Mouse (Mus musculus) kidney, postnatal 25 days (tissue): ENCODE data around the gene Ptpn4.
A peak's percentile ranks its signal among the peaks of the same experiment; 100 is the strongest.

Experiments used
- DNase-seq, 2 experiments: peaks; one replicate each; pipeline ENCODE4 v3.0.0; 2021; ENCODE audit warnings: mixed read lengths in 2 of 2

The Ptpn4 gene

GRCm38 (mm10) chr1:119837035-119837751 lies at the start of gene Ptpn4:
Ptpn4 (minus strand) TSS chr1:119837613.
- DNase-seq = peak; percentile 99

- DNase-seq = peak in 1 of 2 experiments; percentile 18
Measured at GRCm38 (mm10) chr1:119886320-119886719, 48.9 kb upstream of the Ptpn4 start.

DNA sequence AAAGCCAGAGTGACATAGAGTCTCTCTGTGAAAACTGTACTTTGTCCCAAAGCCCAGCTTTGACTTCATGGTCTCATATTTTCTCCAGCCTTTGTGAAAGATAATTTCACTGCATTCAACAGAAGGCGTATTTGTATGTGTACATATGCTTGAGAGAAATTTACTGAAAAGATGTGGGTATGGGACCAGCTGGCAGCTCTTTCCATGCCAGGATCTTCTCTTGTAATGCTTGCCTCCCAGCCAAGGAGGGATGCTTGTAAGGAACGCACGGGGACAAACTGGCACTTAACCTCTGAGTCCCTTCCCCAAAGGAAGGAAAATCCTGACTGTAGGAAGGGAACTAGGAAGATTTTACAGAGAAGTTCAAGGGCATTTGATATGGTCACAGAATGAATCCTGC lies 46.9 kb upstream of the Ptpn4 start:
- no peak for DNase-seq

DNA sequence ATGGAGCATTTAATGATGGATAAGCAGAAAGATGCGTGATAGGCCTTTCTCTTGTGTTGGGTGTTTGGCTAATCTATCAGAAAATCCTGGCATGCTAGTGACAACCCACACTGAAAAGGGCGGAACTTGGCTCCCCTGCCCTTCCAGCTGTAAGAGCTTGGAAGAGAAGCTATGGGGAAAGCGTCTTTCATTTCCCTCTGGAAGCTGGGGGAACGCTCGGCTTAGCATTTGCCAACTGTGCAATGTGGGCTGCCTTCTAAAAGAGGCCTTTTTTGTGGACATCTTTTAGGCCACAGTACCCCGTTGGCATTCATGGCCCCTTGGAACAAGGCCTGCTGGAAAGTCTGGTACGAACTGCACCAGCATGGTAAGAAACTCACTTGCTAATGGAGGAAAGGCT lies 41.5 kb upstream of the Ptpn4 start:
- DNase-seq = no peak

DNA sequence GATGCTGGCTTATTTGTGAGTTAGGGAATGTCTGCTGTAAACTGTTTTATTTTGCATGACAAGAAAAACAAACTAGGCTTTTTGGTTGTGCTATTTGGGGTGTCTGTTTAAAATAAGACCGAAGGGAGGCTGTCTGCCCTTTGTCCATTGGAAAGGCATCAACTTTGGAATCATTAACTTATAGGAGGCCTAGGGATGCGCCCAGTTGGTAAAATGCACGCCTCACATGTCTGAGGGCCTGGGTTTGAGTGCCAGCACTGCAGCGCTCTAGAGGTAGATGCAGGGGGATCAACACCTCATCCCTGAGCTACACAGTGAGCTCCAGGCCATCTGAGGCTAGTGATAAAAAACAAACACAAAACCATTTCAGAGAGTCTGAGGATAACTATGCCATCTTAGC lies 40.1 kb upstream of the Ptpn4 start:
- DNase-seq = peak in 1 of 2 experiments; percentile 19

DNA sequence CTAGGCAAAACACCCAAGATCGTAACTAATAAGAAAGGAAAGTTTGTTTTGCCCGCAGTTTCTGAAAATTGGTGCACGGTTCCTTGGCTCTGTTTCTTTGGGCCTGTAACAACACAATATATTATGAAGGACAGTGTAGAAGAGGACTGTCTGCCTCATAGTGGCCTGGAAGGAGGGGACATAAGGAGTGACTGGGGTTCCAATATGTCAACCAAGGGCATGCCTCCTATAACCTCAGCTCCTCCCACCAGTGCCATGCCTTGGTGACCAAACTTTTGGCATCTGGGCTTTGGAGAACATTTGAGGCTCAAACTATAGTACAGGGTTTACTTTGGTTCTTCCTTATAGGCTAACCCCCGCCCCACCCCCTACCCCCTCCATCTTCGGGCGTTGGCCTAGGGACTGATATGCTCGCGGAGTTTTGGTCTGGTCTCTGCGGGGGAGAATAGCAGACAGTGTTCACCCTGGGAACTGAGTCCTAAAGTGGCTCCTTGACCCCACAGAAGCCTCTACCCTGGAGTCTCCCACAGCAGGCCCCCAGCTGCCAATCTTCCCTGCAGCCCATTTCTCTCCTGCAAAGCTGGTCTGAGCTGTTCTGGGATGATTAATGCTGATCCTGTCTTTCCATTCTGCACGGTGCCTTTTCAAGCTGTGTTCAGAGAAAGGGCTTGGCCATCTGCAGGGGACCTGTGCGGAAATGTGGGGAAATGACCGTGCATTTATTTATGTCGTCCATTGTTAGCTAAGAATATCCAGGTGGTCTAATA lies 31.2 kb upstream of the Ptpn4 start:
- no peak for DNase-seq

- no peak for DNase-seq
Measured at GRCm38 (mm10) chr1:119867300-119867699, 29.9 kb upstream of the Ptpn4 start.

DNA sequence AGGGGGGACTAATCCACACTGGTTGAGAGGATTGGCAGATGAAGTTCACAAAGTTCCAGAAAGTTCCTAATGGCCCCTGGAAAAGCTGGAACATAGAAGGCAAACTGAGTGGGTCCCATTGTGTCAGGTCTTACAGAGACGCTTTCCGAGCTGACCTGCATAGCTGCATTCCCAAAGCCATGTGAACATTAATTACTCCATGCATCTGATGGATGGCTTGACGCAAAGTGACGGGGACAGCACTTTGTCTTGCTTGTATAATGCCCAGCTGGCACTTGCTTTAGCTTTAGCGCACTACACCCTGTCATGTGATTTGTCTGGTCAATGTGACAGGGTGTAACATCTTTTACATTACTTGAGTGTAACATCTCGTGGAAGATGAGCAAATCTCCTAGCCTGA lies 27.9 kb upstream of the Ptpn4 start:
- no peak for DNase-seq

GRCm38 (mm10) chr1:119863507-119864296 lies 26.3 kb upstream of the Ptpn4 start:
- no peak for DNase-seq

DNA sequence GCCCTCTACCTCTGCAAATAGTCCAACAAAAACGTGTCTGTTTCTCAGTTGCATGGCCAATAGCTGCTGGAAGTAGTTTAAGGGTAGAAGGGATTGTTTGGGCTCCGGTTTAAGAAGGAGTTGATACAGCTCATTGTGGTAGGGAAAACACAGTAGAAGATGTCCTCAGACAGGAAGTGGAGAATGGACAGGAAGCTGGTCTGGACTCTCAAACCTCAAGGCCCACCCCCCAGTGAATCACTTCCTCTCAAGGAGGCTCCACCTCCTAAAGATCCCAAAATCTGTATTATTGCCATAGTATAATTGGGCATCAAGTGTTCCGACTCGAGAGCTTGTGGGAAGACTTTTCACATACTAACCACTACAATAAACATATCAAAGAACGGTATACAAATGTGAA lies 22.2 kb upstream of the Ptpn4 start:
- DNase-seq = no peak

DNA sequence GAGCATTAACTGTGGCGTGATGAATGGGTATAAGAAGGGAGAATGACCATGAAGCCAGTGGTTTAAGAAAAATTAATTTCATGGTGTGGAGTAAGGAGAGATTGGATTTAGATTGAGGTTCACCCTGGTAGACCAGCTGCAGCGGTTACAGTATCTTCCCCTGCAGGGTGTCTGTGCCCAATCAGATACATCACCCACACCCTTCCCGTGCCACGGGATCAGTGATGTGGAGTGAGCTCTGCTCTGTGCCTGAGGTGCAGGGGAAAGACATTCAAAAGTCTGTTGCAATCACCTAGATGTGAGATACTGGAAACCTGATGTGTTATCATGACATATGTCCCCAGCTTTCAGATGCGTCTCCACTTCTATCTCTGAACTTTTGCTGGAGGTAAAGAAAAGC lies 15.6 kb upstream of the Ptpn4 start:
- DNase-seq = no peak

GRCm38 (mm10) chr1:119852339-119852738 lies 14.9 kb upstream of the Ptpn4 start:
- DNase-seq = no peak

DNA sequence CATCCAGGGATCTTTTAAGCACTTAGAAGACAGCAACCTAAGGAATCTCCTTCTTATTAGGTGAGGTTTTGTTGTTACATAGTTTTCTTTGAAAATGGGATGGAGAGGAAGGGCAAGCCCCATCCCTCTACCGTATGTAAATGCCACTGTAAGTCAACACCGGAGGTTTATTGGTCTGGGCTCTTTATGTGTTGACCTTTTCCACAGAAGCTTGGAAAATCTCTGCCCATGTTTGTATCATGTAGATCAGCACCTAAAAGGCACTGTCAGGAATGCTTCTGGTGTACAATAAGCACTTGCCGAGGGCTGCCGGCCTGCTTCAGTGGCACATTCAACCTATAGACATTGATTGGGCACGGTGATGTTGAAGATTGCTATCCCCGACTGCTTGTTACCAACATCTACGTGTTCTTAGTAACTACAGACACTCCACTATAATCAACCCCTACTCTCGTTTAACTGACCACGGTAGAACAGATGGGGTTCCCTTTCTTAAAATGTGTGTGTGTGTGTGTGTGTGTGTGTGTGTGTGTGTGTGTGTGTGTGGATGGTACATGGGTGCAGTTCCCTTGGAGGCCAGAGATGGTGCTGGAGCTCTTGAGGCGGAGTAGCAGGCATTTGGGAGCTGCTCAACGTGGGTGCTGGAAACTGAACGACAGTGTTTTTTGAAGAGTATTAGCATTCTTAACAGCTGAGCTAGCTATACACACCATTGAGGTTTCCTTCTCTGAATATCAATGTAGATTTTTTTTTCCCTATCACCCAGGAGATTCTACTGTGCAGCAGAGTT lies 11.9 kb upstream of the Ptpn4 start:
- no peak for DNase-seq

DNA sequence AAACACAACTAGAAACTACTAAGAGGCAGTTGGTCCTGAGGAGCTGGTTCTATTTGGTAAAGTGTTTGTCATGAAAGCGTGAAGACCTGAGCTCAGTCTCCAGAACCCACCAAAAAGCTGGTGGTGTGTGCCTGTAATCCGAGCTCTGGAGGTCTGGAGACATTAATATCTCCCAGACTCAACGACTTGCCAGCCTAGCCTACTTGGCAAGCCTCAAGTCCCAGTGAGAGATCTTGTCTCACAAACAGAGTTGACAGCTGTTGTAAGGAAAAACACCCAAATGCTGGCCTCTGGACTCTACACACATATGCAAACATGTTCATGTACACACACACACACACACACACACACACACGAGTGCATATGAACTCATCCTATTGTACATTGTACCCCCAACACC lies 7.9 kb upstream of the Ptpn4 start:
- no peak for DNase-seq

DNA sequence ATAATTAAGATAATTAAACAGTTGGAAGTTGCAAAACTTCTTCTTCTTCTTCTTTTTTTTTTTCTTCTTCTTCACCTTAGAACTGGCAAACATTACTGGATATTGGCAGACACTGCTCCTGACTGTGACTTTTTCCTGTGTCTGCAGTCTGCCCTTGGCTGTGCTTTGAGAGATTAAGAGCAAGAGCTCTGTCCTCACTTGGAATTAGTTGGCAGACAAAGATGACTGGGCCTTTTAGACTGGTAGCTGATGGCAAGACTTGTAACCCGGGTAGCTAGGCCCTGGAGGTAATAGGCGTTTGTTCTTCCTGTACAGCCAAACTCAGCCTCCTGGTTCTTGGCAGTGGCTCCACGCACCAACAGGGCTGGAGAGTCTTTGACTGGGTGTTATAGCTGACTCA lies 5.7 kb upstream of the Ptpn4 start:
- no peak for DNase-seq

DNA sequence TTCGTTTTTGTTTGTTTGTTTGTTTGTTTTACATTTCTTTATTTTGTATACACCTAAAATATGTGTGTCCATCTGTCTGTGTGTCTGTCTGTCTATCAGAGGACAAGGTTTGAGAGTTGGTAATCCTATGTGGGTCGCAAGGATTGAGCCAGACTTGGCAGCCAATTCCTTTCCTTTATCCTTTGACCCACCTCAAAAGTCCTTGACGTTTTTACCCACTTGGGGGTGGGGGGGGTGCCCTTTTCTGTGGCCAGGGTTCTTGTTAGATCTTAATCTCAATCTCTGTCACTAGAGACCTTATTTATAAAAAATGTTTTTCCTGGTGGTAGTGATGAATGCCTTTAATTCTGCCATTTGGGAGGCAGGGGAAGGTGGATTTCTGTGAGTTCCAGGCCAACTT lies 828 bp upstream of the Ptpn4 start:
- DNase-seq = no peak

DNA sequence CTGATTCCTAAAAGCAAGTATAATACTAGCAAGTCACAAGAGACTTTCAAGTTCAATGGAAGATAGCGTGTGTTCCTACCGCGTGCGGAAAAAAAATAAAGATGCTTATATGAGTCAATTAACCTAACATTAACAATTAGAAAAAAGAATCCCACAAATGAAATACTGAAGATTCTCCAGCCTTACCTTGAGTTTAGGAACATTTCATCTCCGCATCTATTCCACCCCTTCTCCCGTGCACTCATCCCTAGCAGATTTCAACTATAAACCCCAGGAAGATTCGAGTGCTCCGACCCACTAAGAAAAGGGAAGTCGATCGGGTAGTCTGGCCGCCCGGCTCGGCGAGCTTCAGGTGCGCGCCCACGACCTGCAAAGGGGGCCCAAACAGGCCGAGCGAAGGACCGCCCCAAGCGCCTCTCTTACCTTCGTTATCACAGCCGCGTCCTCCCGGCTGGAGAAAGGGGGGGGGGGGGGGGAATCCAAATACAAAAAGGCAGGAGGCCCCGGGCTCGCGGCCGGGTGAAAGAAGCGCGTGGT lies 866 bp downstream of the Ptpn4 start:
- peak; percentile 29 to 67 for DNase-seq

- no peak for DNase-seq
Measured at GRCm38 (mm10) chr1:119835726-119836478, 1.5 kb downstream of the Ptpn4 start.

DNA sequence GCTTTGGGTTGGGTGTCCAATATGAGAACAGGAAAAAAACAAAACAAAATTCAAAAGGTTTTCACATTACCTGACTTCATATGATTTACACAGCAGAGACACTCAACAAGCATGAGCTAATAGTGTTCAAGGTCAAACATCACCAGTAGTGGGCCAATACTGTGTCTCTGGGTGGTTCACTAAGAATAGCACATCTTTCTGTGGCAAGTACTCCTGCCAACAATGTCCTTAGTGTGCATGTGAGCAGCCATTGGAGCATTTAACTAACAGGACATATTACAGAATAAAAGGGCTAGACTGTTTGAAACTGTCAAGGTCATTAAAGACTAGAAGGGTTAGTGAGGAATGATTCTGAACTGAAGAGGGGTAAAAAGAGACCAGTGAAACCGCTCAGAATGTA lies 9.3 kb downstream of the Ptpn4 start:
- peak in 1 of 2 experiments; percentile 48 for DNase-seq

DNA sequence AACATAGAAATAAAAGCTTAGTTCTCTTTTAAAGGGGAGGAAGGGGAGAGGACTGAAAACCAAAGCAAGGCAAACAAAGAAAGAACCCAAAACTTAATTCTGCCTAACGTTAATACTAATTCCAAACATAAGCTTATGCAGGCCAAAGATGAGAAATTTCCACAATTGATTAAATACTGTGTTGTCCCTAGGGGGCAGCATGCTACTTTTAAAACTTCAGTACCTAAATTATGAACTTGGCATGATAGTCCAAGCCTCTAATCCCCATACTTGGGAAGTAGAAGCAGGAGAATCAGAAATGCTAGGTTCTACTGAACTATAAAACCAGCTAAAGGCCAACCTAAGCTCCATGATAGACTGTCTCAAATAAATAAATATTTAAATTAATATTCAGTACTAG lies 18.7 kb downstream of the Ptpn4 start:
- DNase-seq = peak in 1 of 2 experiments; percentile 52

GRCm38 (mm10) chr1:119807707-119808106 lies 29.7 kb downstream of the Ptpn4 start:
- no peak for DNase-seq

DNA sequence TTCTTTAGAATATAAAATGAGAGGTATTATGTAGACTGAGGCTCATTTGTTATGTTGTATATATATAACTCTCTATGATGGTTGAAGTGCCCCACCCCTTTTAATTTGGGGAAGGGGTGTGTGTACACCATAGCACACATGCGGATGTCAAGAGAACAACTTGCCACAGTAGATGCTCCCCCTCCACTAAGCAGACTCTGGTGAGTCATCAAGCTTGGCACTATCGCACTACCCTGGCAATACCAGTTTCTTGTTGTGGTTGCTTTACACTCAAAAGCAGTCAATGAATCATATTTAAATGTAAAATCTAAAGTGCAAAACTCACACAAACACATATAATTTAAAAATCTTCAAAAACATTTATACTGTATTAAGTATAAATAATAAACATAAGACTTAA lies 31.4 kb downstream of the Ptpn4 start:
- no peak for DNase-seq
